Mouse (Mus musculus) limb, embryonic 11.5 days (tissue): ENCODE results near the gene Tmc7. TPM values are rescaled to one million over a fixed set of nuclear protein-coding genes. Genes with fewer than 3 reads are reported as not detected.
A peak's percentile ranks its signal among the peaks of the same experiment; 100 is the strongest.

Experiments
- ATAC-seq: fragments of 200-750 bp; cut with Nextera tagmentation; 2 replicates; pipeline ENCODE4 v1.8.0; 2017; ENCODE audit warnings: low read depth; ENCODE audit not compliant: insufficient number of reproducible peaks, low FRiP score, low TSS enrichment
- DNase-seq: peaks from one replicate; pipeline ENCODE4 v3.0.0-alpha.2; 2015; ENCODE audit warnings: low spot score
- H3K27ac ChIP-seq: fragments of 300-500 bp; sonication (generic); replicated peaks from 2 replicates; pipeline ENCODE4 v1.5.1; 2014; ENCODE audit warnings: low read depth, mild to moderate bottlenecking, low read length
- H3K27me3 ChIP-seq: fragments of 300-500 bp; sonication (generic); 2 replicates; pipeline ENCODE4 v1.6.1; 2014; ENCODE audit warnings: mild to moderate bottlenecking, low read length, mixed read lengths; ENCODE audit not compliant: control insufficient read depth, insufficient read depth
- H3K36me3 ChIP-seq: fragments of 300-500 bp; sonication (generic); 2 replicates; pipeline ENCODE4 v1.6.1; 2014; ENCODE audit warnings: mild to moderate bottlenecking, low read length, moderate library complexity, mixed read lengths; ENCODE audit not compliant: control insufficient read depth, insufficient read depth
- H3K4me1 ChIP-seq: fragments of 300-500 bp; sonication (generic); 2 replicates; pipeline ENCODE4 v1.6.1; 2014; ENCODE audit warnings: low read length, mixed read lengths; ENCODE audit not compliant: control insufficient read depth, insufficient read depth
- H3K4me2 ChIP-seq: fragments of 300-500 bp; sonication (generic); 2 replicates; pipeline ENCODE4 v1.6.1; 2014; ENCODE audit warnings: low read depth, mild to moderate bottlenecking, moderate library complexity; ENCODE audit not compliant: severe bottlenecking
- H3K4me3 ChIP-seq: fragments of 300-500 bp; sonication (generic); 2 replicates; pipeline ENCODE4 v1.5.1; 2014; ENCODE audit warnings: low read depth, low read length
- H3K9ac ChIP-seq: fragments of 300-500 bp; sonication (generic); 2 replicates; pipeline ENCODE4 v1.6.1; 2014; ENCODE audit warnings: mild to moderate bottlenecking, low read length
- H3K9me3 ChIP-seq: fragments of 300-500 bp; sonication (generic); 2 replicates; pipeline ENCODE4 v1.6.1; 2016; ENCODE audit warnings: low read length; ENCODE audit not compliant: control insufficient read depth
- WGBS: fragments of 180-500 bp; shearing (Covaris S2); extraction: QIAGEN DNeasy Blood & Tissue Kit; methylation state at CpG from one replicate; pipeline ENCODE4 v1.1.7; 2014; 5-methylcytosine and 5-hydroxymethylcytosine counted together
- polyA plus RNA-seq: library from polyadenylated mRNA; unstranded; fragments of >200 nt; fragmentation: Nextera tagmentation; extraction: Ambion mirVana; gene quantifications from 2 replicates; pipeline ENCODE4 v1.2.1, GENCODE M21; 2014

Tmc7 gene
- polyA plus RNA-seq, 1 experiment from 2014 or later: 4.6 TPM

DNA sequence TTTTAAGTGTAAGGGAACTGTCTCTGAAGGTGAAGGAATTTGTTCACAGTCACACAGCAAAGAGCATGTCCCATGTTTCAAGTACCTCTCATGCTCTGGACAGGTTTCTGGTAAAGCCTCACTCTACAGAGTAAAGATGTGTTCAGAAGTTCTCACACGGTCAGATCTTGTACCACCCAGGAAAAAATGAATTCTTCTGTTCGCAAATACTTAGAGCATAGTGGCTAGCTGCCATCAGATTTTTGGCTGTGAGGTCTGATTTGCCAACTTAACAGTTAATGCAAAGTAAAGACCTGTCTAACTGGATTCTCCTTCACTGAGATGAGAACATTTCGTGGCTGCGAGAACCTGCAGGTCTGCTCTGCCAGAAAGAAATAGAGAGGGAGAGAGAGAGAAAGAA, 49.5 kb downstream of the Tmc7 start:
- Histone ChIP-seq H3K4me1 (no peaks in the 10 kb centered on the region), H3K27ac (no peak overlapping the region), H3K9ac (no peak overlapping the region), H3K9me3 (no peaks in the 10 kb centered on the region), H3K4me2 (no peak overlapping the region), H3K36me3 (no peaks in the 10 kb centered on the region), H3K4me3 (no peak overlapping the region), H3K27me3 (no peaks in the 10 kb centered on the region)
- no peak for DNase-seq
- ATAC-seq: no peak
- WGBS: 90% methylated on average over 4 of the region's 4 CpGs

DNA sequence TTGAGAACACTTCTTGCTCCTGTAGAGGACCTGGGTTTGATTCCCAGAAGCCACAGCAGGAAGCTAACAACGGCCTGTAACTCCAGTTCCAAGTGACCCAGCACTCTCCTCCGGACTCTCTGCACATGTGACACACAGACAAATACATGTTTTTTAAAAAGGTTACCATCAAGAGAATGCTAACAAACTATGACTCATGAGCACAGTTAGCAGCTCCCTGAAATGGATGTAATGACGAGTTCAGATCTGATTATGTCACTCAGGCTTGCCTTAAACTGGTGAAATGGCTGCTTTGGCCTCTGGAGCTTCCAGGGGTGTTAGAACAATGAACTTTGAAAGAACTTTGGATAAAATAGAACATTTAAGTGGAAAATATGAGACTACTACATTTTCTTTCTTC, 50.2 kb downstream of the Tmc7 start:
- Histone ChIP-seq H3K4me3 (no peak overlapping the region), H3K4me1 (no peaks in the 10 kb centered on the region), H3K9ac (no peak overlapping the region), H3K36me3 (no peaks in the 10 kb centered on the region), H3K4me2 (no peak overlapping the region), H3K9me3 (no peaks in the 10 kb centered on the region), H3K27ac (no peak overlapping the region), H3K27me3 (no peaks in the 10 kb centered on the region)
- DNase-seq (no peak), ATAC-seq (no peak)
- 73% methylated on average over 3 of the region's 3 CpGs for WGBS

DNA sequence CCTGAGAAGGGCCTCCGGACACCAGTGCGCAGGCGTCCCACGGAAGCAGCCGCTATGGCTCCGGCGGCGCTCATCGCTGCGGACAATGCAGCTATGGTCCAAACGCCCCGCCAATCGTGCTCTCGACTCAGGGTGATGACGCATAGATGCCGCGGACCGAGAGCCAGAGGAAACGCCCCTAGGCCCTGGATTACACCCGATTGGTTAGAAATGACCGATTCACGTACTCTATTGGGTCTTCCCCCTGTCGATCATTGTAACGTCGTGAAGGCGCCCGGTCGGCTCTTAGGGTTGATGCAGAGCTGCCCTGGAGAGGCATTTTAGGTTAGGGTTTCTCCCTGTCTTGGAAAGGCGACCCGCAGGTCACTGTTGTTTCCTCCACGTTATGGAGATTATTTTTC, 51.4 kb downstream of the Tmc7 start, which contains the start of gene Coq7:
Gene Coq7 (minus strand): TSS at position 179 of the 401 bp plus-strand sequence.
- Histone ChIP-seq H3K4me3 (peak within 1 kb of the TSS; percentile 52), H3K27me3 (no peaks in the 10 kb centered on the region), H3K4me1 (no peaks in the 10 kb centered on the region), H3K9ac (peak within 1 kb of the TSS; percentile 81), H3K27ac (peak within 1 kb of the TSS; percentile 83; the same call in 1 of the 2 replicates), H3K36me3 (0 out of 2 replicates have a peak, but pooled peaks cover 2% of the 10 kb centered on the region), H3K9me3 (no peaks in the 10 kb centered on the region), H3K4me2 (peak within 1 kb of the TSS; percentile 65)
- peak; percentile 100 for ATAC-seq
- peak; percentile 98 for DNase-seq
- WGBS: under 1% methylated on average over 31 of the region's 31 CpGs

DNA sequence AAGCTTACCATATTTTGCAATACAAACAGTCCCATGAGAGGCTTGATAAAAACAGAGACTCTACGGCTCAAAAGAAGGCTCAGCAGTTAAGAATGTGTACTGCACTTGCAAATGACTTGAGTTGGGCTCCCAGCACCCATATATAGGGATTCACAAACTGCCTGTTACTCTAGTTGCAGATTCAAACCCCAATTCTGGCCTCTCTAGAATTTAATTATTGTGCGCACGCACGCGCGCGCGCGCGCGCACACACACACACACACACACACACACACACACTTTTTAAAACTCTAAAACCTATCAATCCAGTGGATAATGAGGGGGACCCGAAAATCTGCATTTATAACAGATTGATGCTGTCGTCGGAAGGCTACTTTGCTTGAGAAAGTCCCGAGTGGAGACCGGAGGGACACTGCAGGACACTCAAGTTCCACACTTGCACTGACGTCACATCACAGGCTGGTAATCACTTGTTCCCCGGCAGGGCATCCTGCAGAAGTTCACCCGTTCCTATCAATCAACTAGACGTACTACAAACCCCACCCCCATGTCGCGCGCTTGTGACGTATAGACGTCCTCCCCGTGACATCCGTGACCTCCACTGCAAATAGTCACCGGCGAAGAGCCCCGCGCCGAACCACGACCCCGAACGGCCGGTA, 51.9 kb downstream of the Tmc7 start:
- H3K4me1 ChIP-seq: no peaks in the 10 kb centered on the region
- no peaks in the 10 kb centered on the region for H3K9me3 ChIP-seq
- H3K27me3 ChIP-seq: no peaks in the 10 kb centered on the region
- peak; percentile 94 for ATAC-seq
- H3K27ac ChIP-seq: peak overlapping the region; percentile 83; the same call in 1 of the 2 replicates
- DNase-seq: peak; percentile 96
- H3K9ac ChIP-seq: peak overlapping the region; percentile 81
- WGBS: 1% methylated on average over 36 of the region's 36 CpGs
- H3K36me3 ChIP-seq: 0 out of 2 replicates have a peak, but pooled peaks cover 2% of the 10 kb centered on the region
- H3K4me2 ChIP-seq: peak overlapping the region; percentile 65
- H3K4me3 ChIP-seq: peak overlapping the region; percentile 52

DNA sequence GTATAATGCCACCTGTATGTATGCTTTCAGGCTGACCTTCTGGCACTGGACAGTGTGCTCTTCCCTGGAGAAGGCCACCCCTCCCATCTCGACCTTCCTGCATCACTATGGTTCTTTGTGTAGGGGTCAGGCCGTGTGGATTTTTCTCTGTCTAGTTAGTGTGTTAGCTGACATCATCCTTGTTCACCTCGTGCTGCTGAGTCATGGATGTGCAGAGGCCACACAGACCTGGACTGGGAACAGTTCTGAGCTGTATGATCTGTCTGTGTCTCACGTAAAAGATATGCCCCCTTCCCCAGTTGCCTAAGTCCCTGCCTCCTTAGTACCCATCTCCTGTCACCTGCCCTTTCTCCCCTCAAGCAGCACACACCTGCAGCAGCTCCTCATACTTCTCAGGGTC, 57.6 kb downstream of the Tmc7 start:
- no peak overlapping the region for H3K4me3 ChIP-seq
- H3K9me3 ChIP-seq: no peaks in the 10 kb centered on the region
- DNase-seq (no peak), ATAC-seq (no peak)
- no peaks in the 10 kb centered on the region for H3K4me1 ChIP-seq
- H3K27me3 ChIP-seq: no peaks in the 10 kb centered on the region
- WGBS: 86% methylated on average over 4 of the region's 4 CpGs
- H3K27ac ChIP-seq: no peak overlapping the region
- no peak overlapping the region for H3K9ac ChIP-seq
- H3K36me3 ChIP-seq: peaks cover 6% of the 10 kb centered on the region; the same call in 1 of the 2 replicates
- no peak overlapping the region for H3K4me2 ChIP-seq

DNA sequence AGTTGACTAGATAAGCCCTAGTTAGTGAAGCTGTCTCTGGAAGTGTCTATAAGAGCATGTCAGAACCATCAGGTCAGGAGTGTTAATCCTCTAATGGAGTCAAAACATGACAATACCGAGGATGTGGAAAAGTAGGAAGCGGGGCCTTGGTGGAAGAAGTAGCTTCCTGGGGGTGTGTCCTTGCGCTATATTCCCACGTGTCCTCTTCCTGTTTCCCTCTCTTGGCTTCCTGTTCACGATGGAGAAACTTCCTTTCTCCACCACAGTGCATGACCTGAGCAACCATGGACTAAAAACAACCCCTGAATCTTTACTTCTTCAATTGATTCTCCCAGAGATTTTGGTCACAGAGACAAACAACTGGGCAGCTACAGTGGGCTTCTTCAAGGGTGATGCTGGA, 62.5 kb downstream of the Tmc7 start:
- Histone ChIP-seq H3K4me1 (no peaks in the 10 kb centered on the region), H3K36me3 (peaks cover 3% of the 10 kb centered on the region; the same call in 1 of the 2 replicates), H3K27me3 (no peaks in the 10 kb centered on the region), H3K4me2 (no peak overlapping the region), H3K9me3 (no peaks in the 10 kb centered on the region), H3K4me3 (no peak overlapping the region), H3K9ac (no peak overlapping the region), H3K27ac (no peak overlapping the region)
- WGBS: 89% methylated on average over 5 of the region's 5 CpGs
- no peak for DNase-seq
- ATAC-seq: no peak

DNA sequence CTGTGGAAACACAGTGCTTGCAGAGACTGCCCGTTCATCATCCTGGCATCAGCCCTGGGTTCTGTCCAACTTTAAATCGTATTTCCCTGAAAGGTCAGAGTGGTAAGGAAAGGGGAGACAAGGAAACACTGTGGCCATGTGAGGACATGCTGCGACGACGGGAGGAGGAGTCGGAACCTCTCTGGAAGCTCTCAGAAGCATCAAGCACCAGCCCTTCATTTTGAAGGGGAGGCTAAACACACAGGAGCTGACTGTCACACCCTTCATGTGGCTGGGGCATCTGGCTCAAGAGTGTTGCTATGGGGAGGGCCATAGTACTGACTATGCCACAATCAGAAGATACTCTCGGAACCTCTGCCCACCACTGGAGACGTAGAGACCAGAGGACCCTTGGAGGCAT, 64.9 kb downstream of the Tmc7 start:
- 81% methylated on average over 8 of the region's 8 CpGs for WGBS
- Histone ChIP-seq H3K27me3 (no peaks in the 10 kb centered on the region), H3K4me1 (no peaks in the 10 kb centered on the region), H3K4me3 (no peak overlapping the region), H3K4me2 (no peak overlapping the region), H3K27ac (no peak overlapping the region), H3K9me3 (no peaks in the 10 kb centered on the region), H3K9ac (no peak overlapping the region), H3K36me3 (no peaks in the 10 kb centered on the region)
- ATAC-seq (no peak), DNase-seq (no peak)

DNA sequence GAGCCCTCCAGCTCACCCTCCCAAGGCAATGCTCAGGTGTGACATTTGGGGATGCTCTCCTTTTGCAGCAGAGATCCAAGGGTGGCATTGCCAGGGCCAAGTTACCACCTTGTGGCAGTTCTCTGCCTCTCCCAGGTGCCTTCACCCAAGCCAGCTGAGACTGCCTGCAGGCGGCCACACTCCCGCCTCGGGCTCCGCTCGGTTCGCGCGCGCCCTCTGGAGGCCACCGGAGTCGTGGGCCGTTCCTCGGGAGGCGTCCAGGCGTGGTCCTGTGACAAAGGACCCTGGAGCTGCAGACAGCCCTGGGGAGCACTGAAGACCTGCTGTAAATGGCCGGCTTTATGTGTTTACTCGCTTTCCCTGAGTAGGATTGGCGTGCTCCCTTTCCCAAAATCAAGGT, 65.8 kb downstream of the Tmc7 start:
- Histone ChIP-seq H3K9me3 (no peaks in the 10 kb centered on the region), H3K27ac (no peak overlapping the region), H3K36me3 (no peaks in the 10 kb centered on the region), H3K4me3 (no peak overlapping the region), H3K27me3 (no peaks in the 10 kb centered on the region), H3K4me1 (no peaks in the 10 kb centered on the region), H3K4me2 (no peak overlapping the region), H3K9ac (no peak overlapping the region)
- ATAC-seq: peak; percentile 81
- DNase-seq: peak; percentile 88
- 3% methylated on average over 18 of the region's 18 CpGs for WGBS

DNA sequence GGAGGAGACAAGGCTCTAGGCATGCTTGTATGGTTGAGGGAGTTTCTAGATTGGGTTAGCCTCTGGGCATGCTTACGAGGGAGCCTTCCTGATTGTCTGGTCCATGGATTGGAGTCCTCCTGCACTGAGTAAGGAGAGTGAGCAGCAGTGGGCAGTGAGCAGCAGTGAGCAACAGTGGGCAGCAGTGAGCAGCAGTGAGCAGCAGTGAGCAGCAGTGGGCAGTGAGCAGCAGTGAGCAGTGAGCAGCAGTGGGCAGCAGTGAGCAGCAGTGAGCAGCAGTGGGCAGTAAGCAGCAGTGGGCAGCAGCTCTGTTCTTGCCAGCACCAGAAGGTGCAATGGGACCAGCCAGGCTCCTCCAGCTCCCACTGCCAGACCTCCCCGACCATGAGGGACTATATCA, 66.7 kb downstream of the Tmc7 start:
- ATAC-seq (no peak), DNase-seq (peak; percentile 31)
- no peak overlapping the region for H3K4me3 ChIP-seq
- no peak overlapping the region for H3K27ac ChIP-seq
- no peaks in the 10 kb centered on the region for H3K36me3 ChIP-seq
- 71% methylated on average over 2 of the region's 2 CpGs for WGBS
- H3K4me1 ChIP-seq: no peaks in the 10 kb centered on the region
- H3K4me2 ChIP-seq: no peak overlapping the region
- no peaks in the 10 kb centered on the region for H3K27me3 ChIP-seq
- H3K9ac ChIP-seq: no peak overlapping the region
- H3K9me3 ChIP-seq: no peaks in the 10 kb centered on the region
